Mouse (Mus musculus) midbrain, embryonic 13.5 days (tissue): ENCODE measurements at regions not wholly inside any gene's neighbourhood (a gene's known extent, or its start where the extent isn't known, plus 50 kb on each side); places are given as distances from the start of the nearest gene placed in this dataset.

Source experiments
- ATAC-seq: fragments of 200-750 bp; cut with Nextera tagmentation; 2 replicates; pipeline ENCODE4 v1.8.0; 2017; ENCODE audit warnings: mild to moderate bottlenecking, moderate TSS enrichment, moderate library complexity
- H3K27ac ChIP-seq: fragments of 300-500 bp; sonication (generic); 2 replicates; pipeline ENCODE4 v1.5.1; 2015; ENCODE audit warnings: inconsistent platforms, mild to moderate bottlenecking, moderate library complexity
- H3K27me3 ChIP-seq: fragments of 300-500 bp; sonication (generic); 2 replicates; pipeline ENCODE4 v1.6.1; 2015; ENCODE audit warnings: mild to moderate bottlenecking, inconsistent platforms
- H3K36me3 ChIP-seq: fragments of 300-500 bp; sonication (generic); 2 replicates; pipeline ENCODE4 v1.6.1; 2015; ENCODE audit warnings: mild to moderate bottlenecking, inconsistent platforms
- H3K4me1 ChIP-seq: fragments of 300-500 bp; sonication (generic); replicated peaks from 2 replicates; pipeline ENCODE4 v1.6.1; 2015; ENCODE audit warnings: inconsistent platforms
- H3K4me2 ChIP-seq: fragments of 300-500 bp; sonication (generic); replicated peaks from 2 replicates; pipeline ENCODE4 v1.6.1; 2015; ENCODE audit warnings: moderate library complexity, mild to moderate bottlenecking, inconsistent platforms
- H3K4me3 ChIP-seq: fragments of 300-500 bp; sonication (generic); replicated peaks from 2 replicates; pipeline ENCODE4 v1.5.1; 2015; ENCODE audit warnings: mild to moderate bottlenecking, inconsistent platforms
- H3K9ac ChIP-seq: fragments of 300-500 bp; sonication (generic); replicated peaks from 2 replicates; pipeline ENCODE4 v1.6.1; 2015; ENCODE audit warnings: mild to moderate bottlenecking, inconsistent platforms
- H3K9me3 ChIP-seq: fragments of 300-500 bp; sonication (generic); 2 replicates; pipeline ENCODE4 v1.6.1; 2016; ENCODE audit warnings: mild to moderate bottlenecking, inconsistent platforms
- WGBS: fragments of 180-500 bp; shearing (Covaris S2); methylation state at CpG from one replicate; pipeline ENCODE4 v1.1.7; 2015; 5-methylcytosine and 5-hydroxymethylcytosine counted together

- no peaks in the 10 kb centered on the region for H3K36me3 ChIP-seq
- H3K9ac ChIP-seq: no peak overlapping the region
- H3K27me3 ChIP-seq: no peaks in the 10 kb centered on the region
- no peaks in the 10 kb centered on the region for H3K4me1 ChIP-seq
- H3K27ac ChIP-seq: no peak overlapping the region
- WGBS: 87% methylated on average over 7 of the region's 7 CpGs
- H3K4me2 ChIP-seq: no peak overlapping the region
- H3K9me3 ChIP-seq: no peaks in the 10 kb centered on the region
- no peak for ATAC-seq
- H3K4me3 ChIP-seq: no peak overlapping the region
These were observed 157.9 kb upstream of the Speer2 start for GRCm38 (mm10) chr16:70021436-70021835.

- Histone ChIP-seq H3K27me3 (no peaks in the 10 kb centered on the region), H3K27ac (no peak overlapping the region), H3K4me3 (no peak overlapping the region), H3K9ac (no peak overlapping the region), H3K36me3 (no peaks in the 10 kb centered on the region), H3K4me1 (no peaks in the 10 kb centered on the region), H3K4me2 (no peak overlapping the region), H3K9me3 (no peaks in the 10 kb centered on the region)
- WGBS: 83% methylated on average over 13 of the region's 13 CpGs
- no peak for ATAC-seq
These were observed 165.1 kb upstream of the Speer2 start for GRCm38 (mm10) chr16:70028649-70029048.

DNA sequence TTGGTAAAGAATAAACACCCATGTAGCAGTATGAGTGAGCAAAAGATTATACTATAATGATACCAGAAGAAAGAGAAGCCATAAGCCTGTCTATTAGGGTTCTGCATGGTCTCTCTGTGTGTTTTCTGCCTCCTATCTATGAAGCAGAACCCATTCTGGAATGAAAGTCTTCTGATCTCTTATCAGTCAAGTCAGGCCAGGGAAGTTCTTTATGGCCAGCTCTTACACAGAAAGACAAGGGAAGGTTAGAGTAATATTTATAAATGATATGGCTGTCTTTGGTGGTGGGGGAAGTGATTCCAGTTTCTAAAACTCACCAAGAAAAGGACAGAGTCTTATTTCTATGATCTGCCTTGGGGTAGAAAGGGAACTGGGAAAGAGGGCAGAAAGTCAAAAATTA, 182.0 kb upstream of the Speer2 start:
- Histone ChIP-seq H3K9me3 (no peaks in the 10 kb centered on the region), H3K9ac (no peak overlapping the region), H3K36me3 (no peaks in the 10 kb centered on the region), H3K4me3 (no peak overlapping the region), H3K27me3 (no peaks in the 10 kb centered on the region), H3K4me1 (no peaks in the 10 kb centered on the region), H3K4me2 (no peak overlapping the region), H3K27ac (no peak overlapping the region)
- ATAC-seq: no peak

- H3K9me3 ChIP-seq: no peaks in the 10 kb centered on the region
- no peaks in the 10 kb centered on the region for H3K36me3 ChIP-seq
- H3K4me1 ChIP-seq: no peaks in the 10 kb centered on the region
- no peaks in the 10 kb centered on the region for H3K27me3 ChIP-seq
- H3K9ac ChIP-seq: no peak overlapping the region
- ATAC-seq: no peak
- H3K27ac ChIP-seq: no peak overlapping the region
- H3K4me3 ChIP-seq: no peak overlapping the region
- no peak overlapping the region for H3K4me2 ChIP-seq
- 65% methylated on average over 4 of the region's 4 CpGs for WGBS
These were observed 182.5 kb upstream of the Speer2 start for GRCm38 (mm10) chr16:70046009-70046408.

- H3K27me3 ChIP-seq: no peaks in the 10 kb centered on the region
- WGBS: 47% methylated on average over 2 of the region's 2 CpGs
- peak; percentile 73; the same call in 1 of the 2 replicates for ATAC-seq
These were observed 186.3 kb upstream of the Speer2 start for GRCm38 (mm10) chr16:70049850-70050249.

DNA sequence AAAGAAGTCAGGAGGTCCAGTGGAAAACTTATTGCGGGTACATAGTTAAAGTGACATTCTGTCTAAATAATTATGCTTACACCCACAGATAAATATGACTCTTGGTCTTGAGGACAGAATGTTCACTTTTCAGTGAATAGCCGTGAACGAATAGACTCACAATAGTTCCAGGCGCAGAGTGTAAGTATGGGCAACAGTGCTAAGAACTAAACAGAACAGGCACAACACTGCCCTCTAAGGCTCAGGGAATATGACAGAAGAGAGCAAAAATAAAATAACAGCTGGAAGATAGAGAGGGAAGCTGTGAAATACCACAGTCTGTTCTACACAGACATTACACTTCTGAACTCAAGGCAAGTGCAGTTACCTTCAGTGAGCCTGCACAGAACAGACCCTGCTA, 207.9 kb upstream of the Speer2 start:
- no peaks in the 10 kb centered on the region for H3K27me3 ChIP-seq
- no peak overlapping the region for H3K4me3 ChIP-seq
- H3K9ac ChIP-seq: no peak overlapping the region
- no peak overlapping the region for H3K4me2 ChIP-seq
- H3K9me3 ChIP-seq: no peaks in the 10 kb centered on the region
- 87% methylated on average over 4 of the region's 4 CpGs for WGBS
- H3K36me3 ChIP-seq: no peaks in the 10 kb centered on the region
- no peaks in the 10 kb centered on the region for H3K4me1 ChIP-seq
- H3K27ac ChIP-seq: no peak overlapping the region
- ATAC-seq: no peak

More at GRCm38 (mm10) chr16:70049850-70050249, 186.3 kb upstream of the Speer2 start:
- no peak overlapping the region for H3K4me2 ChIP-seq
- no peaks in the 10 kb centered on the region for H3K9me3 ChIP-seq
- H3K36me3 ChIP-seq: no peaks in the 10 kb centered on the region
- H3K4me3 ChIP-seq: no peak overlapping the region
- H3K4me1 ChIP-seq: no peaks in the 10 kb centered on the region
- no peak overlapping the region for H3K27ac ChIP-seq
- H3K9ac ChIP-seq: no peak overlapping the region

DNA sequence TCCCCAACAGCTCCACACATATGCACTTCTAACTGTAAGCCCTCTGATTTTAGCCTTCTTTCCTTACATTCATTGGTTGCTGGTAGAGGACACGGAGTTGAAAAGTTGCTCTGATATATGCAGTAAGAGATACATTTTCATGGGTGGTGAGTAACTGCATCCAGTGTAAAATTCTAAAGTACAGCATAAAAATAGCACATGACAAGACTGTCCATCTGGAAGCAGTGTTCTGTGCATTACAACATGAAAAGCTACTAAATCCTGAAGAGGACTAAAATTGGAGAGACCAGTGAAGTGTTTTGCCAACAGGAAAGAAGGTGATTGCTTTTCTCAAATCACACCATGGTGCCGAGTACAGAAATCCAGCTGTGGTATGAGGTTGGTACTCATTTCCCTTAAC, 210.2 kb upstream of the Speer2 start:
- no peak overlapping the region for H3K27ac ChIP-seq
- H3K36me3 ChIP-seq: no peaks in the 10 kb centered on the region
- no peaks in the 10 kb centered on the region for H3K9me3 ChIP-seq
- H3K27me3 ChIP-seq: no peaks in the 10 kb centered on the region
- H3K9ac ChIP-seq: no peak overlapping the region
- no peak for ATAC-seq
- no peak overlapping the region for H3K4me2 ChIP-seq
- 86% methylated on average over 2 of the region's 2 CpGs for WGBS
- no peak overlapping the region for H3K4me3 ChIP-seq
- H3K4me1 ChIP-seq: no peaks in the 10 kb centered on the region

DNA sequence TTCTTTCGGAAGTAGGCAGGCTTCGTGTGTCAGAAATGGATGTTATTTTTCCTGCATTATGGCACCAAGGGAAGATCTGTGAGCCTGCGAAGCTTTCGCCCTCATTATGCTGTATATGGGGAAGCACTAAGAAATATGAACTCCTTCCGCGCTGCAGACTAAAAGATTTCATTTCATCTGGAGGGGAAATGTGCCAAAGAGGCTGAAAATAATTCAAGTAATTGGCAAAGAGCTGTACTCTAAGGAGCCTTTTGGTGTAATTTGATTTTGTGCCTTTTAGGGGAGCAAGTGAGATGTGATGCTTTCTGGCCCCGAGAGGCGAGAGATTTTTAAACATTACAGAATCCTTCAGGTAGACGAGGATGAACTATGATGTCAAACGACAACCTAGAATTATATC, 216.0 kb upstream of the Speer2 start:
- no peak overlapping the region for H3K27ac ChIP-seq
- H3K4me2 ChIP-seq: no peak overlapping the region
- no peaks in the 10 kb centered on the region for H3K27me3 ChIP-seq
- ATAC-seq: no peak
- H3K9ac ChIP-seq: no peak overlapping the region
- no peaks in the 10 kb centered on the region for H3K36me3 ChIP-seq
- H3K4me1 ChIP-seq: no peaks in the 10 kb centered on the region
- H3K9me3 ChIP-seq: no peaks in the 10 kb centered on the region
- no peak overlapping the region for H3K4me3 ChIP-seq
- WGBS: 87% methylated on average over 10 of the region's 10 CpGs

- Histone ChIP-seq H3K4me2 (no peak overlapping the region), H3K27ac (no peak overlapping the region), H3K9ac (no peak overlapping the region), H3K9me3 (no peaks in the 10 kb centered on the region), H3K36me3 (no peaks in the 10 kb centered on the region), H3K27me3 (no peaks in the 10 kb centered on the region), H3K4me1 (no peaks in the 10 kb centered on the region), H3K4me3 (no peak overlapping the region)
- no peak for ATAC-seq
- 67% methylated on average over 4 of the region's 4 CpGs for WGBS
These were observed 222.5 kb upstream of the Gbe1 start for GRCm38 (mm10) chr16:70091291-70091690.

DNA sequence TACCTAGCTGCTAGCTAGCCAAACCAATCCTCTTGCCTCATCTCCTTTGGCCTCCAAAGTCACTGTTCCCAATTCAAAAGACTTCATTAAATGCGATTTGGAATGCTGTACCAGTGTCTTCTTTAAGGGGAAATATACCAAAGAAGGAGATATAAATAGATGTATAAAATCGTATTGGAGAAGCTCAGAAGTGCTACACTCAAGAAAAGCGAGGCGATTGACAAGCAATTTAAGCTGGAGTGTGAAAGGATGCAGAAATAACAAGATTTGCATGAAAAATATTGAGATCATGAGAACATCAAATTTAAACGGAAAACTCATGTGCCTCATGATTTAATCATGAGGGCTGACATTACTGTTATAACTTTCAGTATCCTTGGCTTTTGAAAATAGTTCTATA, 221.8 kb upstream of the Gbe1 start:
- Histone ChIP-seq H3K4me1 (no peaks in the 10 kb centered on the region), H3K4me2 (no peak overlapping the region), H3K9ac (no peak overlapping the region), H3K27ac (no peak overlapping the region), H3K9me3 (no peaks in the 10 kb centered on the region), H3K4me3 (no peak overlapping the region), H3K36me3 (no peaks in the 10 kb centered on the region), H3K27me3 (no peaks in the 10 kb centered on the region)
- WGBS: 76% methylated on average over 5 of the region's 5 CpGs
- no peak for ATAC-seq

DNA sequence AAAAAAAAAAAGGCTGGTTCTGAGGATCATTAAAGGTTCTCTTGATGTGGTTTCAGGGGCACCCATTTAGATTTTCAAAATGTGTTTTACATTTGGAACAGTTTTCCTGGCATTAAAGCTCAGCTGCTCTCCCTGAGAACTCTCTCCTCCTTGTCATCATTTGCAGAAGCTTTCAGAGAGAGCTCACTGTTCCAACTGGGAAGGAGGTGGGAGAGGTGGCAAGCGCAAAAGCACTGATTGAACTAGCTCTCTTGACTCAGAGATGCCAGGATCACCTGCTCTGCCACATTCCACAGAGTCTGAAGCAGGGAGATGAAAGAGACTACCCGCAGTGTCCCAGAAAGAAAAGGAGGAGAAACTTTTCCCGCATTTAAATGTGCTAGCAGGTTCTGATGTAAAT, 220.5 kb upstream of the Gbe1 start:
- Histone ChIP-seq H3K9ac (no peak overlapping the region), H3K27me3 (no peaks in the 10 kb centered on the region), H3K36me3 (no peaks in the 10 kb centered on the region), H3K27ac (no peak overlapping the region), H3K9me3 (no peaks in the 10 kb centered on the region), H3K4me3 (no peak overlapping the region), H3K4me2 (no peak overlapping the region), H3K4me1 (no peaks in the 10 kb centered on the region)
- WGBS: 25% methylated on average over 3 of the region's 3 CpGs
- no peak for ATAC-seq

- no peak for ATAC-seq
- no peak overlapping the region for H3K4me3 ChIP-seq
- 86% methylated on average over 2 of the region's 2 CpGs for WGBS
These were observed 218.5 kb upstream of the Gbe1 start for GRCm38 (mm10) chr16:70095221-70095620.

GRCm38 (mm10) chr16:70103791-70104378, 209.9 kb upstream of the Gbe1 start:
- no peak for ATAC-seq
- H3K9ac ChIP-seq: no peak overlapping the region
- H3K9me3 ChIP-seq: no peaks in the 10 kb centered on the region
- H3K4me1 ChIP-seq: no peaks in the 10 kb centered on the region
- no peaks in the 10 kb centered on the region for H3K36me3 ChIP-seq
- H3K4me3 ChIP-seq: no peak overlapping the region
- no peak overlapping the region for H3K4me2 ChIP-seq
- 64% methylated on average over 6 of the region's 6 CpGs for WGBS
- H3K27me3 ChIP-seq: no peaks in the 10 kb centered on the region
- H3K27ac ChIP-seq: no peak overlapping the region

More at GRCm38 (mm10) chr16:70095221-70095620, 218.5 kb upstream of the Gbe1 start:
- no peak overlapping the region for H3K4me2 ChIP-seq
- no peak overlapping the region for H3K27ac ChIP-seq
- H3K9ac ChIP-seq: no peak overlapping the region
- H3K27me3 ChIP-seq: no peaks in the 10 kb centered on the region
- no peaks in the 10 kb centered on the region for H3K36me3 ChIP-seq
- no peaks in the 10 kb centered on the region for H3K9me3 ChIP-seq
- no peaks in the 10 kb centered on the region for H3K4me1 ChIP-seq
